Mouse (Mus musculus) brain, adult 2 months (tissue): Measurements from ENCODE around the gene Carhsp1.

Source experiments
- DNase-seq: peaks from one replicate; pipeline ENCODE4 v3.0.0; 2011; ENCODE audit warnings: low read depth, low spot score

Gene Carhsp1

DNA sequence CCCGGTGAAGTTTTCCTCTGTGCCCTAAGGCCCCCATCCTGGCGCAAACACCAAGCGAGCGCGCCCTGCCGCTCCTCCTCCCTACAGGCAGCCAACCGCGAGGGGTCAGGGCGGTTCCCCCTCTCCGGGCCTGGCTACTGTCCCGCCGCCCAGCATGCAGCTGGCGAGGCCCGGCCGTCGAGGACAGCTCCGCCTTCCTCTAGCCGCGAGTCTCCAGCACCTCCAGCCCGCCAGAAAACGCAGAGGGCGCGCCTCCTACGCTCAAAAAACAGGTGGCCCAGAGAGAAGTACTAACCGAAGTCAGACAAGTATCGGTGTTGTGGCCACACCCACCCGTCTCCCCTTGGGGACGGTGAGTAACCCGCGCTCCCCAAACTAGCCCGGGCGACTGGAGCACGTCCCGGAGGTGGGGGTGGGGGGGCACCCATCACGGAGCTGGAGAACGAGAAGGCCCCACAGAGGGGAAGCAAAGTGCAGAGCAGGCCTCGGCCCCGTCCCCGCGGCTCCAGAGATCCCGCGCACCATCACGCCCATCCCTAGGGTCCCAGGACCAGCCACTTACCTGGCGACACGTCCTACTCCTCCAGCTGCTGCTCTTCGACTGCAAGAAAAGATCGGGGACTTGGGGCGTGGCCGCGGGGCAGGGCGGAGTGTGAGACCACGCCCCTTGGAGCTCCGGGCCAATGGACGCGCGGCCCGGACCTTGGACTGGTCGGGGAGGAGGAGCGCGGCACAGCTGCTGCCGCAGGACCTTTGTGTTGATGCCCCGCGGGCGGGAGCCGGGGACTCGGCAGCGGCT, at the start of gene Carhsp1:
Gene Carhsp1 (minus strand): TSS at position 605 of the 799 bp plus-strand sequence.
- DNase-seq = peak; percentile 90

GRCm38 (mm10) chr16:8720447-8720846, 48.5 kb upstream of the Carhsp1 start:
- DNase-seq = no peak

GRCm38 (mm10) chr16:8717744-8718143, 45.8 kb upstream of the Carhsp1 start:
- DNase-seq = no peak

- DNase-seq = no peak
These were observed 44.3 kb upstream of the Carhsp1 start for GRCm38 (mm10) chr16:8716300-8716699.

DNA sequence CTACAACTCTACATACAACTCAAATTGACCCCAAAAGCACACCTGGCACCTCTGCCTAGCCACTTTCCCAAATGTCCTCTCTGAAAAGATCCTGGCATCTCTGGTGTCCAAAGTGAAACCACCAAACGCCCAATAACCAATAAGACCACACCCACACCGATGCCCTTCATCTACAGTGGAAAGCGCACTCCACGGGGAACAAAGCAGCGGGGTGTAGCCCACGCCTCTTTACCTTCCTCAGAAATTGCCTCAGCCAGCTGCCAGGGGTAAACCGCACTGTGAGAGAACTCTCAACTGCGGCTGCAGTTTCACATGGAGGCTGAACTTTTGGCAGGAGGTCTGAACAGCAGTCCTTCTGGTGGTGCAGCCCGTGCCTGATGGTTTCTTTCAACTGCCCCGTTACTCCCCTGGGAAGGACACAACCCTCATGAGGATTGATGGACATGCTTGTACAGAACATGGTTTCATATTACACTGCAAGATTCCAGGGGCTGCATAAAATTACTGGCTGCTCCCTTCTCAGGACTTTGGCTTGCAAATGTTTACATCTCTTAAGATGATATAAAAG, 43.6 kb upstream of the Carhsp1 start:
- no peak for DNase-seq

- no peak for DNase-seq
These were observed 42.9 kb upstream of the Carhsp1 start for GRCm38 (mm10) chr16:8714851-8715250.

DNA sequence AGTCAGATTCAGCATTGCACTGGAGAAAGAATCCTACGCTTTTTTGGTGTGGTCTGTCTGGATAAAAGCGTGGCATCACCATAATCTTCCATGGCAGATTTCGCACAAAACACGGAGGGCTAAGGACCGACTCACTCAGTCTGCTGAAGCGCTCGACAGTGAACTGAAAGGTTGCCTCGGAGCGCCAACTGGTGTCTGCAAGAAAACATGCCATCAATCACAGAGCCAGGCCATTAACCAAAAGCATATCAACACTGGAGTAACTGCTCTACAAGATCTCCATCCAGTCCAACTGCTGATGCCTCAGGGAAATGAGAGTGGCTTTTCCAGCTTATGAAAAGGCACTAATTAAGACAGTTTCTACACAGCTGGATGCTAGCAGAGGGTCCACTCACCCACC, 40.0 kb upstream of the Carhsp1 start:
- peak; percentile 49 for DNase-seq

DNA sequence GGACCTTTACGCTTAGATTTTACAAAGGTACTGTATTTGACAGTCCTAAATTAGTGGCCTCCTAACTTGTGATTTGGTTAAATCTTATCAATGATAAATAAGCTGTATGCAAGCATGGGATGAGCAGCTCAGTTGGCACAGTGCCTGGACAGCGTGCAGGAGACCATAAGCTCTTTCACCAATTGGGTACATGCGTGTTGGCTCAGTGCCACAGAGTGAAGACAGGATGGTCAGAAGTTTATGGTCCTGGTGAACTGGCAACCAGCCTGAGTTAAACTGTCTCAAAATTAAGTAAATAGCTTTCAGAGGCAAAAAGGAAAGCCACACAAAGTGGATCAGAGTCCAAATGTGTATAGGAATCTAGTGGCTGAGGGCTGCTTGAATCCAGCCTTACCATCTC, 28.6 kb upstream of the Carhsp1 start:
- DNase-seq = no peak

GRCm38 (mm10) chr16:8699556-8699955, 27.6 kb upstream of the Carhsp1 start:
- DNase-seq = no peak

GRCm38 (mm10) chr16:8691206-8691605, 19.3 kb upstream of the Carhsp1 start:
- peak; percentile 62 for DNase-seq

- peak; percentile 91 for DNase-seq
These were observed 18.2 kb upstream of the Carhsp1 start for GRCm38 (mm10) chr16:8689979-8690656.

DNA sequence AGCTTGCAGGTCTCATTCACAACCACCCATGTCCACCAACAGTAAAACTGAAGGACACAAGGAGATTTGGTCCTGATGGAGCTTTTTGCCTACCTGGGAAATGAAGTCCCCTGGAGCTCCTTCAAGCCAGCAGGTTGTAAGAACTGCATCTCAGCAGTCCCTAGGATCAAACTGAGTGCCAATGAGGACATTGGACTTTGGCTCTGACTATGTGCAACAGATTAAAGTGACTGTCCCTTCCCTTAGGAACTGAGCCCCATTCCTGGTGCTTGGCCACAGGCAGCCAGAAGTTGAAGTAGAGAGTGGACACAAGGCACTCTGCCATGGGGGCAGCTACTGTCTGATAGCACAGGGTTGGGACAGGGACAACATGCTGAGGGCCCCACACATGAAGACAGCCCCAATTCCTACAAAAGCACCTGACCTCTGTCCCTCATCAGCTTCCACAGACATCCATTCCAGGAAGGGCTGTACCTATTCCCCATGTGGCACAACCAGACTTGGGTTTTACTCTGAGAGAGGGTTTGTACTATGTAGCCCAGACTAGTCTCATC, 15.7 kb upstream of the Carhsp1 start:
- no peak for DNase-seq

- DNase-seq = no peak
These were observed 15.0 kb upstream of the Carhsp1 start for GRCm38 (mm10) chr16:8686871-8687535.

GRCm38 (mm10) chr16:8686121-8686870, 14.3 kb upstream of the Carhsp1 start:
- peak; percentile 88 for DNase-seq

DNA sequence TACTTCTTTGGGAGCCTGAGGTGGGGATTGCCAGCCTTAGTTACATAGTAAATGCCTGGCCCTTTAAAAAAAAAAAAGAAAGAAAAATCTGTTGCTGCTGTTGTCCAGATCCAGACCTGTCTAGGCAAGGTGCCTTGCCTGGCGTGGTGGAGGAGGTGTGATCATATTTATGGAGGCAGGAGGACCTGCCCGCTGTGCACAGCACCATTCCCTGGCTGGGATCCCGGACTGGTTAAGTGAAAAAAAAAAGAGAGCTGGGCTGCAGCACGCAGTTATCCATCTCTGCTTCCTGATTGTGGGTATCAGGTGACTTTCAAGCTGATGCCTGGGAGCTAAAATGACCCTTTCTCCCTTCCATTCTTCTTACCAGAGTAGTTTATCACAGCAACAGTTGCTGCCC, 13.1 kb upstream of the Carhsp1 start:
- DNase-seq = peak; percentile 88

DNA sequence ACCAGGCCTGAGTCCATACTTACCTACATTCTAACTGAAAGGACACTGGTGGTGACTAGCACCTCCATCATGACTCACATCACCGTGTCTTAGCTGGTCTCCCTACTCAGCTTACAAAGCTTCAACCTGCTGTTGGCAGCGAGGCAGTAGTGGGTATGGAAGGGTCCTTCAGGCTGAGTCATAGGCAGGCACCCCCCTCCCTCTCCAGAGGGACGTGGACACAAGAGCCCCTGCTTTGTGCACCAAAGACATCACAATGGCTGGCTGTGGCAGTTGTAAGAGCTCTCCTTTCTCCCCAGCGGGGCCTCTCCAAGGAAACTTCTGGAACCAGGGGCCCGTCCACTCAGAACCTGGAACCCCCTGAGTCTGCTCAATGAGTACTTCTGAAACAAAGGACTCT, 8.5 kb upstream of the Carhsp1 start, which contains the start of gene Gm5767:
Gene Gm5767 (plus strand): TSS at position 301 of the 400 bp plus-strand sequence.
- no peak for DNase-seq

GRCm38 (mm10) chr16:8679780-8680179, 7.8 kb upstream of the Carhsp1 start:
- DNase-seq = no peak

GRCm38 (mm10) chr16:8678676-8679075, 6.7 kb upstream of the Carhsp1 start:
- DNase-seq = no peak

DNA sequence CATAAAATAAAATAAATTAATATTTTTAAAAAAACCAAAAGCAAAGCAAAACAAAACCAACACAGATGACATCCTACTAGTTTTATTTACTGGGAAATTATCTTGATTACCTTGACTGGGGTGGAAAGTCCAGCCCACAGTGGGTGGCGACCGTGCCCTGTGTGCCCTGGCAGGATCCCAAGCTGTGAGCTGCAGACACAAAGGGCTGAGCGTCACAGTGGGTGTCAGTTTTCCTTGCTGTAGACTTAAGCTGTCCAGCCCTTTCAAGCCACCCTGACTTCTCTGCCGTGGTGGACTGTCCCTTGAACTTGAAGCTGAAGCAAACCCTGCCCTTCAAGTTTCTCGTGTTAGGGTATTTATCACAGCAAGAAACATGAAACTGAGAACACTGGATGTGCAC, 6.1 kb upstream of the Carhsp1 start:
- no peak for DNase-seq

DNA sequence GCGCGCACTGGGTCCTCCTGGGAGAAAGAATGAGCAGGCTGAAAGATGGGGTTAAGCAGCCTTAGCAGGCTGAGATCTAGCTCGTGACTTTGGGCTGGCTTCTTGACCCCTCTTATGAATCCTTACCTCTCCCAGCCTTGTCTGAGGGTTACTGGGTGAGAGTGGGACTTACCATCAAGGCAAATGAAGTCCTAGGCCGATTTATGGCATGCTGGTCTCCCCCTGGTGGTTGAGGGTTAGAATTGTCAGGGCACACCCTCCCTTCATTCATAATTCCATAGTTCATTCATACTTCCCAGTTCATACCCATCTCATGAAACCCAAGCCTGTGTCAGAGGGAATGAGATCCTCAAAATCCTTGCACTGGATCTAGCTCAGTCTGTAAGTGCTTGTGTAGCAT, 4.8 kb upstream of the Carhsp1 start:
- DNase-seq = peak; percentile 66

GRCm38 (mm10) chr16:8676228-8676627, 4.3 kb upstream of the Carhsp1 start:
- no peak for DNase-seq
